Mouse (Mus musculus) liver, adult 2 months (tissue): ENCODE results near the gene Gm20671. TPM values are rescaled to one million over a fixed set of nuclear protein-coding genes. Genes with fewer than 3 reads are reported as not detected.

ENCODE experiments used
- DNase-seq: peaks from one replicate; pipeline ENCODE4 v3.0.0-alpha.2; 2011; ENCODE audit warnings: low read depth, low spot score; ENCODE audit errors: extremely low read depth
- H3K27ac ChIP-seq: fragments of 200-500 bp; replicated peaks from 2 replicates; pipeline ENCODE4 v1.5.1; 2012; ENCODE audit warnings: low read depth, mild to moderate bottlenecking, control low read depth, inconsistent platforms, low read length; ENCODE audit not compliant: insufficient read depth
- H3K27me3 ChIP-seq: fragments of 200-500 bp; 2 replicates; pipeline ENCODE4 v1.6.1; 2012; ENCODE audit warnings: mild to moderate bottlenecking, moderate library complexity, low read length, inconsistent platforms; ENCODE audit not compliant: control insufficient read depth, insufficient read depth
- H3K36me3 ChIP-seq: fragments of 200-500 bp; 2 replicates; pipeline ENCODE4 v1.6.1; 2012; ENCODE audit warnings: low read length, inconsistent platforms; ENCODE audit not compliant: control insufficient read depth, insufficient read depth
- H3K4me1 ChIP-seq: fragments of 200-500 bp; 2 replicates; pipeline ENCODE4 v1.6.1; 2011; ENCODE audit warnings: low read length; ENCODE audit not compliant: control insufficient read depth, insufficient read depth
- H3K4me3 ChIP-seq: fragments of 200-500 bp; 2 replicates; pipeline ENCODE4 v1.5.1; 2011; ENCODE audit warnings: low read depth, mild to moderate bottlenecking, control low read depth, low read length, moderate library complexity; ENCODE audit not compliant: insufficient read depth
- H3K79me2 ChIP-seq: fragments of 200-500 bp; 2 replicates; pipeline ENCODE4 v1.6.1; 2012; ENCODE audit warnings: inconsistent platforms, mild to moderate bottlenecking, low read length, moderate library complexity; ENCODE audit not compliant: control insufficient read depth, insufficient read depth
- H3K9ac ChIP-seq: fragments of 200-500 bp; 2 replicates; pipeline ENCODE4 v1.6.1; 2012; ENCODE audit warnings: low read depth, mild to moderate bottlenecking, control low read depth, inconsistent platforms, low read length
- CTCF ChIP-seq: fragments of 200-500 bp; IDR thresholded peaks from 2 replicates; pipeline ENCODE4 v1.5.1; 2011; ENCODE audit warnings: low read depth, low read length, control low read depth
- POLR2A ChIP-seq: fragments of 200-500 bp; IDR thresholded peaks from 2 replicates; pipeline ENCODE4 v1.6.1; 2011; ENCODE audit warnings: low read length, control low read depth; ENCODE audit not compliant: insufficient read depth; ENCODE audit errors: extremely low read depth
- whole genome bisulfite sequencing: fragments of 180-500 bp; shearing (Covaris S2); methylation state at CpG from one replicate; pipeline ENCODE4 v1.1.7; 2018; 5-methylcytosine and 5-hydroxymethylcytosine counted together
- polyA plus RNA-seq: library from polyadenylated mRNA; depleted of rRNA; stranded (reverse); fragments of >200 nt; gene quantifications from 2 replicates; pipeline ENCODE4 v1.2.3, GENCODE M21; 2012
- total RNA-seq: library from RNA; depleted of rRNA; stranded (reverse); fragments of >200 nt; gene quantifications from 2 replicates; pipeline ENCODE4 v1.2.3, GENCODE M21; 2014

Gene Gm20671
- total and polyA plus RNA-seq, 2 experiments: 3.2 TPM; not detected in 1

DNA sequence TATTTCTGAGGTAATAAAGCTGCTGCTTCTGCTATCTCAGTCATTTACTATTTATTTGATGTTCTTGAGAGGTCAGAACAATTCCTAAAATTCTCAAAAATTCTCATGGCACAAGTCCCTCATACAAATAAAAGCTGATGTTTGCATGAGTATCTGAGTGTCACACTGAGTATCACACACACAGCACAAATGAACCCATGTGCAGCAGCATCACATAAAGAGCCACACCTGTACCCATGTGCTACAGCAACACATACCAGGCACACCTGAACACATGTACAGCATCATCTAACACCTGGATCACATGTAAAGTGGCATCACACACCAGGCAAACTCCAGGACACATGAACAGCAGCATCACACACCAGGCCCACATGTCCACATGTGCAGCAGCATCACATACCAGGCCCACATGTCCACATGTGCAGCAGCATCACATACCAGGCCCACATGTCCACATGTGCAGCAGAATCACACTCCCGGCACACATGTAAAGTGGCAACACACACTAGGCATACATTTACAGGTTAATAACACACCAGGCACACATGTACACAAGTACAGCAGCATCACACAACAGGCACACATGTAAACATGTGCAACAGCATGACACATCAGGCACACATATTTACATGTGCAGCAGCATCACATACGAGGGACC, 113.7 kb downstream of the Gm20671 start:
- H3K27ac ChIP-seq: peak overlapping the region; percentile 45
- H3K27me3 ChIP-seq: no peaks in the 10 kb centered on the region
- WGBS: 16% methylated on average over 2 of the region's 2 CpGs
- TF ChIP-seq POLR2A (no peak), CTCF (no peak)
- H3K4me1 ChIP-seq: peaks cover 12% of the 10 kb centered on the region
- H3K9ac ChIP-seq: peak overlapping the region; percentile 70
- peak overlapping the region; percentile 70 for H3K4me3 ChIP-seq
- peak; percentile 54 for DNase-seq
- H3K79me2 ChIP-seq: no peaks in the 10 kb centered on the region
- H3K36me3 ChIP-seq: no peaks in the 10 kb centered on the region

DNA sequence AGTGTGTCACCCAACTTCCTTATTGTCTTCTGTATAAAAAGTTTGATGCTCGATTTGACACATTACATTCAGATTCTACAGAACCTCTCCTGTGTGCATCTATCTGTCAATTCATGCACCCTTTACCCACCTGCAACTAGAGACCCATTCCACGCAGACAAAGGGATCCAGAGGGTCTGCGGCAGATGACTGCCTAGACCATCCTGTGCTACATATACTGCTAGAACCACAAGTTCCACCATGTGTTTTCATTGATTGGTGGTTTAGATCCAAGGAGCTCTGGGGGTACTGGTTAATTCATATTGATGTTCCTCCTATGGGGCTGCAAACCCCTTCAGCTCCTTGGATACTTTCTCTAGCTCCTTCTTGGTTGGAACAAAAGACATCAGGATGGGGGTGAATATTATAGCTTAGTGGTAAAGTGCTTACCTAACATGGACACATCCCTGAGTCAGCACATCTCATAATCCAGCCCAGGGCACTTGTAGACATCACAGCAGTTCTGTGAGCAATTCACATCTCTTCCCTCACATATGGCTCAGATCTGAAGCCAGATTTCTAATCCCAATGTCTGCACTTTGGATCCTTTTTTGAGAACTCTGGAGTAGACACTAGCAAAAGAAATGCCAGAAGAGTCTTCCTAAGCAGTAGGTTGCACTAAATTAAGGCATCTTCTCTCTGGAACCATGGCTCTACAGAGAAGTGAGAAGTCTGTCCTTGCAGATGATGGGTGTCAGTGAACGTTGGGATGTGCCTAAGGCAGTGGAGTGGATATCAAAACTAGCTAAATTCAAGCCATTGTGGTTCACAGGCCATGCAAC, 114.5 kb downstream of the Gm20671 start:
- Histone ChIP-seq H3K27ac (no peak overlapping the region), H3K4me3 (no peak overlapping the region), H3K79me2 (no peaks in the 10 kb centered on the region), H3K9ac (no peak overlapping the region), H3K27me3 (no peaks in the 10 kb centered on the region), H3K36me3 (no peaks in the 10 kb centered on the region), H3K4me1 (peaks cover 10% of the 10 kb centered on the region)
- TF ChIP-seq CTCF (no peak), POLR2A (no peak)
- DNase-seq: peak; percentile 24
- WGBS: 73% methylated on average over 4 of the region's 4 CpGs

DNA sequence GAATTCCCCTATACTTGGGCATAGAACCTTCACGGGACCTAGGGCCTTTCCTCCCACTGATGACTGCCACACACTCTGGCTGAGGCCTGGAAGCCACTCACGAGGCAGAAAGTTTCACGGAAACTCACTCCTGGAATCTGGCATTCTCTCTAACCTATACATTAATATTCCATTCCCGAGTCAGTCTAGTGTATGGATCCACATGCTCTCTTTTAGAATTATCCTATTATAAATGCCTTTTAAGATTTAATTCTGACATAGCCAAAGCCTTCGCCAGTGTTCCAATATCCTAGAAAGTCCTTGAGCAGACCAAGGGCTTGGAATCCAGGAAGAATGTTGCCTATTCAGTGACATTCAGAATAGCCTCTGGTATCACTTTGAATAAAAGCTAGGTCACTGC, 115.4 kb downstream of the Gm20671 start:
- no peaks in the 10 kb centered on the region for H3K27me3 ChIP-seq
- H3K9ac ChIP-seq: no peak overlapping the region
- H3K36me3 ChIP-seq: no peaks in the 10 kb centered on the region
- DNase-seq: no peak
- peaks cover 9% of the 10 kb centered on the region for H3K4me1 ChIP-seq
- 88% methylated on average over 5 of the region's 5 CpGs for WGBS
- TF ChIP-seq CTCF (no peak), POLR2A (no peak)
- no peaks in the 10 kb centered on the region for H3K79me2 ChIP-seq
- no peak overlapping the region for H3K27ac ChIP-seq
- H3K4me3 ChIP-seq: no peak overlapping the region

DNA sequence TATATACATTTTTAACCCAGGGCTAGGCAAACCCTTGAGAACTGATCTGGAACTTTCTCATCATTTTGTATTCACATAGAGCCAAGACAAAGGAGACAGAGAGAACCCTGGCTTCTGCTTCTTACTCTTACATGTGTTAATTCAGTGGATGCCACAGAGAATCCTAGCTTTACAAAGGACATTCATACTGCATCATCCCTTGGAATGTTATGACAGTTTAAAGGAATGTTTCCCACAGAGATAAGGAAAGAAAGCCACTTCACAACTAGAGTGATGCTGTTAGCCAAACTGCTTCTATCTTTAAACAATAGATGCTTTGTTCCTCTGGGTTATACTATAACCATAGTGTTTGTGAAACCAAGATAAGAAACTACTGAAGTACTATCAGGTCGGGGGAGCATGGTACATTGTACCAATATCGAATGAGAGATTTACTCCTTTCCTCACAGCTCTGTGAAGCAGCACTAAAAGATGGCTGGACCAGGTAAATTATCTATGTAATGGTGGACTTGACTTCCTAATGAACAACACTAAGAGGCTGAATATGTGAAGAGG, 120.6 kb downstream of the Gm20671 start:
- Histone ChIP-seq H3K4me1 (peaks cover 5% of the 10 kb centered on the region; the same call in 1 of the 2 replicates), H3K79me2 (no peaks in the 10 kb centered on the region), H3K4me3 (no peak overlapping the region), H3K9ac (no peak overlapping the region), H3K36me3 (no peaks in the 10 kb centered on the region), H3K27me3 (no peaks in the 10 kb centered on the region), H3K27ac (no peak overlapping the region)
- TF ChIP-seq CTCF (no peak), POLR2A (no peak)
- 38% methylated on average over 2 of the region's 2 CpGs for WGBS
- no peak for DNase-seq

DNA sequence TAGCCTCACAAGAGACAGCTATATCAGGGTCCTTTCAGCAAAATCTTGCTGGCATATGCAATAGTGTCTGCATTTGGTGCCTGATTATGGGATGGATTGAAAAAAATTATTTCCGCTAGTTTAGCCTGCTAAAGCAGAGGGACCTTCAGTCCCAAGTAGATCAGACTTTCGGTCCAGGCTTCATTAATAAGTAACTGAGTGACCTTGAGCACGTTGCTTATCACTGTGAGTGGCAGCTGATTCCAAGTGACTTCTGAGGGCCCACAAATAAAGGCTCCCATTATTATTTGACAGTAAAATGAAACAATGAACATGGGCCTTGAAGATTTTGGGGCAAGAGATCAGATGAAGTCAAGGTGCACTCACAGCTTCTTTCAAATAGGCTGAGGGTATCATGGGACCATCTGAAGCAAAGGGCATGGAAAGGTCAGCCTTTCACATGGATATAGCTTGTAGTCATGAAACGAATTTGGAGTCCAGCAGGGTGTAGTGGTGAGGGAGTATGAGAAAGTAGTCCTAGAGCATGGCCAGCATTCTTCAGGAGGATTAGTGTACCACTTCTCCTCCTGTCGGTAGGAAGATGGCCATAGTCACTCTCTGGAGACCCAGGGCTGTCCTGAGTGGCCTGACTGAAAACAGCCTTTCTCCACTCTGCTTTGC, 129.6 kb downstream of the Gm20671 start:
- no peak overlapping the region for H3K9ac ChIP-seq
- no peaks in the 10 kb centered on the region for H3K27me3 ChIP-seq
- H3K27ac ChIP-seq: peak overlapping the region; percentile 85
- no peak overlapping the region for H3K4me3 ChIP-seq
- no peaks in the 10 kb centered on the region for H3K79me2 ChIP-seq
- peaks cover 6% of the 10 kb centered on the region for H3K4me1 ChIP-seq
- DNase-seq: peak; percentile 95
- H3K36me3 ChIP-seq: no peaks in the 10 kb centered on the region
- 28% methylated on average over 5 of the region's 5 CpGs for WGBS
- TF ChIP-seq POLR2A (no peak), CTCF (no peak)
